Mouse (Mus musculus) thymus, postnatal 36 days (tissue): Measurements from ENCODE around the gene Zfp444.
"Not testable (repeated sequence)": the region's sequence is repeated elsewhere in the genome, so short reads cannot be mapped to it uniquely, and the experiment has no call there.

Source experiments
- DNase-seq, 2 experiments: peaks; one replicate each; pipeline ENCODE4 v3.0.0; 2022; ENCODE audit warnings: mixed read lengths in 2 of 2

The Zfp444 gene

DNA sequence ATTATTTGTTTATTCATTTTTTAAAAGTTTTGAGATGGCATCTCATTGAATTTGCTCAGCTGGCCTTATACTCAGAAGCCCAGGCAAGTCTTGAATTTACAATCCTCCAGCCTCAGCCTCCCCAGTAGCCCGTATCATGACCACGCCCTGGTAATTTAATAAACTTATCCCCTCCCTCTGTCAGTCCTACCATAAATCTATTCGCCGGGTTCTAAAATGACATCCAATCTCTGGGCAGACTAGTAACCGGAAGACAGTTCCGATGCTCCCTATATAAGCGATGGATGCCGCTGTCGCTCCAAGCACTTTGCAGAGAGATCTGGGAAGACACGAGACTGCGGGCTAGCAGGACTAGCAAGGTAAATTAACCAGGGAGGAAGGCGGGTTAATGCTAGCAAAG lies 50.0 kb downstream of the Zfp444 start, which contains the start of gene Zscan5b:
TSS of gene Zscan5b (plus strand) at position 301 of the 400 bp plus-strand sequence.
- no peak for DNase-seq

- DNase-seq: not testable (repeated sequence)
Measured at GRCm38 (mm10) chr7:6228491-6228890, 56.5 kb downstream of the Zfp444 start.

DNA sequence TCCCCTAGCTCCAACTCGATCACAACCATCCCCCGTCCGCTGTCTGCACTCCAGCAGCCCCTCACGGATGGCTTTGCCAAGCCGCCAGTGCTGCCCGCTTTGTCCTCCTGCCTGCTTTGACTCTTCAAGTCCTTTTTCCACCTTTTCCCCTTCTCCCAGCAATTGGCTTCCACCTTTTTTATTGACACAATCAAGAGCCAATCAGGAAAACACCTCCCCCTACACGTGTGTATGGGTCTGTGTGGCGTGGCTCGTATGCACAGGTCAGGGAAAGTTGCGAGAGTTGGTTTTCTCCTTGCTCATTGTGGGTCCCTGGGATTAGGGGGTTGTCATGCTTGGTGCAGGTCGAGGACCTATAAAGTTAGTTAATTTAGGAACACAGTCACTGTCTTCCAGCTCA lies 67.8 kb downstream of the Zfp444 start:
- DNase-seq: no peak

DNA sequence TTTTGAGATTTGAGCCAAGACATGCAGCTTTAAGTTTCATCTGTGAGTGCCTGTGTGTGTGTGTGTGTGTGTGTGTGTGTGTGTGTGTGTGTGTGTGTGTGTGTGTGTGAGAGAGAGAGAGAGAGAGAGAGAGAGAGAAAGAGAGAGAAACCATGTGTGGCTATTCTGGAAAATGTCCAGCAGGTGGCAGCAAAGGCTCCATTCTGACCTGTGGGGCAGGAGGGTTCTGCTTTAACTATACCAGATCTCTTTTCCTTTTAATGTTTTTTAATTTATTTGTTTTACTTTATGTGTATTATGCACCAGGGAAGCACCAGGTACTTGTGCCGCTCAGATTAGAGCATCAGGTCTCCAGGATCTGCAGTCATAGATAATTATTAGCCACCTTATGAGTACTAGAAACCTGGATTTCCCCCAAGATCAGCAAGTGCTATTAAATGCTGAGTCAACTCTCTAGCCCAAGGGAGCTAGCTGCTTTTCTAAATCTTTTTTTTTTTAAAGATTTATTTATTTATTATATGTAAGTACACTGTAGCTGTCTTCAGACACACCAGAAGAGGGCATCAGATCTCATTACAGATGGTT lies 68.9 kb downstream of the Zfp444 start:
- peak in 1 of 2 experiments; percentile 23 for DNase-seq
